Mouse (Mus musculus) heart, adult 2 months (tissue): ENCODE data around the gene Vill. TPM values are rescaled to one million over a fixed set of nuclear protein-coding genes. Genes with fewer than 3 reads are reported as not detected.

Source experiments
- DNase-seq, 2 experiments: peaks; one replicate each; pipeline ENCODE4 v3.0.0; 2021
- H3K27ac ChIP-seq: fragments of 200-600 bp; 2 replicates; pipeline ENCODE4 v1.8.1; 2022
- H3K27me3 ChIP-seq: fragments of 200-500 bp; 2 replicates; pipeline ENCODE4 v1.6.1; 2012; ENCODE audit warnings: mild to moderate bottlenecking, low read length, inconsistent platforms, mixed read lengths; ENCODE audit not compliant: control insufficient read depth, insufficient read depth
- H3K36me3 ChIP-seq: fragments of 200-500 bp; 2 replicates; pipeline ENCODE4 v1.6.1; 2012; ENCODE audit warnings: low read length, inconsistent platforms; ENCODE audit not compliant: control insufficient read depth, insufficient read depth
- H3K4me1 ChIP-seq: fragments of 200-500 bp; 2 replicates; pipeline ENCODE4 v1.6.1; 2011; ENCODE audit warnings: low read length; ENCODE audit not compliant: control insufficient read depth, insufficient read depth
- H3K4me3 ChIP-seq: fragments of 200-600 bp; 2 replicates; pipeline ENCODE4 v1.8.1; 2022
- H3K79me2 ChIP-seq: fragments of 200-500 bp; replicated peaks from 2 replicates; pipeline ENCODE4 v1.6.1; 2012; ENCODE audit warnings: mild to moderate bottlenecking, inconsistent platforms, low read length, moderate library complexity, mixed read lengths; ENCODE audit not compliant: control insufficient read depth, insufficient read depth
- H3K9ac ChIP-seq: fragments of 200-500 bp; 2 replicates; pipeline ENCODE4 v1.6.1; 2012; ENCODE audit warnings: low read depth, mild to moderate bottlenecking, control low read depth, inconsistent platforms, low read length, mixed read lengths
- CTCF ChIP-seq: fragments of 200-600 bp; IDR thresholded peaks from 2 replicates; pipeline ENCODE4 v1.8.1; 2022; ENCODE audit warnings: antibody characterized with exemption, mild to moderate bottlenecking, moderate library complexity
- EP300 ChIP-seq: fragments of 200-500 bp; IDR thresholded peaks from 2 replicates; pipeline ENCODE4 v1.6.1; 2011; ENCODE audit warnings: low read depth, low read length, control low read depth; ENCODE audit not compliant: insufficient read depth
- POLR2A ChIP-seq: fragments of 200-500 bp; IDR thresholded peaks from 2 replicates; pipeline ENCODE4 v1.6.1; 2011; ENCODE audit warnings: mild to moderate bottlenecking, low read depth, low read length, control low read depth; ENCODE audit not compliant: insufficient read depth
- WGBS: fragments of 180-500 bp; shearing (Covaris S2); methylation state at CpG from one replicate; pipeline ENCODE4 v1.1.7; 2018; 5-methylcytosine and 5-hydroxymethylcytosine counted together
- intact Hi-C: fragments of 180-260 bp; cut with DNase I; formaldehyde crosslinking; loops from one replicate; pipeline ENCODE4 v1.15.1; 2025
- polyA plus RNA-seq: library from polyadenylated mRNA; depleted of rRNA; stranded (reverse); fragments of >200 nt; gene quantifications from 2 replicates; pipeline ENCODE4 v1.2.3, GENCODE M21; 2012
- total RNA-seq, 2 experiments: library from RNA; stranded (reverse); gene quantifications; 2 replicates each; pipeline ENCODE4 v1.2.3; 2021

Vill gene
- total and polyA plus RNA-seq, 3 experiments = 0.20 to 1.4 (median 0.34) TPM

DNA sequence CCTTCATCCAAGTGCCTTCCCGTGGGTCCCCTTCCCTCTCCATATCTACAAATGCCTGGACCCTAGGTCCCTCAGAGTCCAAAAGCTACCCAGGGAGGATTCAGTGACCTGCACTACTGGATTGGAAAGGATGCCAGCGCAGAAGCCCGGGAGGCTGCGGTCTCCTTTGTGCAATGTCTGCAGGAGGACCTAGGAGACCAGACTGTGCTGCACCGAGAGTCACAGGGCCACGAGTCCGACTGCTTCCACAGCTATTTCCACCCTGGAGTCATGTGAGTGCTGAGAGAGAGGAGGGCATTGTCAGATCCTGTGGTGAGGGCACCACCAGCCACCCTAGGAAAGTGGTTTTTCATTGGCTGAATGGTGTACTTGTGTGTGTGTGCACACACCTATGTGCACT, 5.7 kb downstream of the Vill start:
- Histone ChIP-seq H3K4me1 (no peaks in the 10 kb centered on the region), H3K79me2 (no peaks in the 10 kb centered on the region), H3K4me3 (no peak overlapping the region), H3K27me3 (no peaks in the 10 kb centered on the region), H3K36me3 (no peaks in the 10 kb centered on the region), H3K27ac (no peak overlapping the region), H3K9ac (no peak overlapping the region)
- no peak for TF ChIP-seq CTCF
- no peak for TF ChIP-seq EP300
- TF ChIP-seq POLR2A = no peak
- WGBS = 79% methylated on average over 7 of the region's 7 CpGs
- intact Hi-C loops = no loop called here
- no peak for DNase-seq

DNA sequence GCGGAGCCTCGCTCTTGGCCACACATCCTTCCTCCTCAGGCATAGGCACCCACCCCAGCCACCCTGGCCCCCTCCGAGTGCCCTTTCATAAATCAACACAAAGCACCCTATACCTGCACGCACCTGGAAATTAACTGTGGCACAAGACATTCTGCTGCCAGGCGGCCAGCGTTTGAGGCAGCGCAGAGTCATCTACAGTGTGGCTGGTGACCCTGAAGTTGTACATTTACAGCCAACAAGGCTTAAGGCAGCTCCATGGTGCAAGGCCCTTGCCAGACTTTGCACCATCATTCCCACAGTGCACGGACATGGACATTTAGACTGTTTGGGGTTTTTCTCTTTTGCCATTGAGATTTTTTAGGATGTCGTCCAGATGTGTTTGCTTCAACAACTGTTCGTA, 8.1 kb downstream of the Vill start:
- Histone ChIP-seq H3K4me1 (0 out of 2 replicates have a peak, but pooled peaks cover 2% of the 10 kb centered on the region), H3K36me3 (no peaks in the 10 kb centered on the region), H3K79me2 (no peaks in the 10 kb centered on the region), H3K27ac (no peak overlapping the region), H3K27me3 (no peaks in the 10 kb centered on the region), H3K4me3 (no peak overlapping the region), H3K9ac (no peak overlapping the region)
- TF ChIP-seq EP300 = no peak
- no peak for TF ChIP-seq POLR2A
- TF ChIP-seq CTCF = no peak
- WGBS = 90% methylated on average over 10 of the region's 10 CpGs
- intact Hi-C loops = loop anchor here (10.0 kb wide), 1 partner anchor 476 kb away; no protein-coding TSS in a partner anchor
- DNase-seq = no peak

DNA sequence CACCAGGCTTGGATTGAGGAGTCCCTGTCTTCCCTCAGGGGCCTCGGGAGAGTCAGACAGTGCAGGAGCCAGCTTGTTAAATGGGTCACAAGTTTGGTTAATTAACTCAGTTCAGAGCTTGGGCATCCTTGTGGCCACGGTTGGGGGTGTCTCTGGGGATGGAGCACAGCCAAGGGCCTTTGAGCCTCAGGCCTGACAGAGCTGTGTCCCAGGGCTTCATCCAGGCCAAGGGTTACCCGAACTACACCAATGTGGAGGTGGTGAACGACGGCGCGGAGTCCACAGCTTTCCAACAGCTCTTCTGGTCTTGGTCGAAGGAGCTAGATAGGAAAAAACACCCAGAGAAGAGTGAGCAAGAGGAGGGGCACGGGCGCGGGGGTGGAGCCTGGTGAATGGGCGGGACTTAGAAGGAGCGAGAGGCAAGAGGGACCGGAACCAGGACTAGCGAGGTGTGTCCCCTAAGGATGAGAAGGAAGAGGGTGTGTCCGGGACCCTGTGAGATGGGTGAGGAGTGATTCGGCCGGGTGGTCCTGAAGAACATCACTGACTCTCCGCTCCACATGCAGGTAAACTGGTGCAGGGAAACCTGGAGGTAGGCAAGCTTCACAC, 10.6 kb downstream of the Vill start:
- Histone ChIP-seq H3K36me3 (no peaks in the 10 kb centered on the region), H3K4me1 (0 out of 2 replicates have a peak, but pooled peaks cover 2% of the 10 kb centered on the region), H3K27me3 (no peaks in the 10 kb centered on the region), H3K79me2 (no peaks in the 10 kb centered on the region), H3K27ac (no peak overlapping the region), H3K9ac (no peak overlapping the region), H3K4me3 (no peak overlapping the region)
- TF ChIP-seq POLR2A (no peak), EP300 (no peak), CTCF (no peak)
- intact Hi-C loops = loop anchor here (10.0 kb wide), 1 partner anchor 478 kb away; no protein-coding TSS in a partner anchor
- DNase-seq = no peak
- 45% methylated on average over 19 of the region's 19 CpGs for WGBS

DNA sequence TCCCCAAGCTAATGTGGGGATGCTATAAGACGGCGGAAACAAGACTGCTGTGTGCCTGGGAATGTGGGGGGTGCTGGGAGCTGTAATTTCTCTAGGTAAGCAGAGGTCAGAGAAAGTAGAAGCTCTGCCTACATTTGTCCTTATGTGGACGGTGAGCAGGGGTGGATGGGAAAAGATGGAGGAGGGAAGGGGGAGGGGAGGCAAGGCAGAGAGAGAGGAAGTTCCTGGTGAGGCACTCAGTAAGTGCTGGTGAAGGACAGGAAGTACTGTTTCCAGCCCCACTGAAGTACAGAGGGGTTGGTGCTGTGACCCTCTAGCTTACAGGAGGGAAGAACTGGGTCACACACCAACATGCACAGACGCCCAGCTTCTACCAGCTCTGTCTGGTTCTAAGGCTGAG, 11.7 kb downstream of the Vill start:
- H3K27me3 ChIP-seq = no peaks in the 10 kb centered on the region
- H3K36me3 ChIP-seq = no peaks in the 10 kb centered on the region
- H3K4me3 ChIP-seq = no peak overlapping the region
- H3K9ac ChIP-seq = no peak overlapping the region
- TF ChIP-seq POLR2A (no peak), EP300 (no peak)
- 0 out of 2 replicates have a peak, but pooled peaks cover 2% of the 10 kb centered on the region for H3K4me1 ChIP-seq
- no peak overlapping the region for H3K27ac ChIP-seq
- intact Hi-C loops = loop anchor here (10.0 kb wide), 1 partner anchor 479 kb away; no protein-coding TSS in a partner anchor
- no peaks in the 10 kb centered on the region for H3K79me2 ChIP-seq
- 66% methylated on average over 4 of the region's 4 CpGs for WGBS
- DNase-seq = no peak

DNA sequence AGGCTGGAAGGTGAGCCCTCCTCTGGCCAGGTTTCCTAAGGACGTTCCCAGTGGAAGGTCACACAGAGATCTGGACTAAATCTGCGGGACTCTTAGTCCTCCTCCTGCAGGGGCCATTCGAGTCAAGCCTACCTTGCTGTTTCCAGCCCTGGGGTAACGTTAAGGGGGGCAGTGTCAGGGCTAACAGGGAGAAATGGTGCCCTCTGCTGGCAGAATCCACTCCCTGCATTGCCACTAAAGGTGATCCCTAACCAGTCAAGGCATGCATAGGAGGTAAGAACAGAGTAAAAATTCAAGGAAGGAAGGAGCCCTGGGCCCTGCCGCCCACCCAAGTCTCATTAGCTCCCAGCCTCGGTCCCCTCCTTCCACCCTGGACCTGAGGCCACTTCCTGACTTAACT, 15.0 kb downstream of the Vill start:
- H3K4me3 ChIP-seq = no peak overlapping the region
- H3K4me1 ChIP-seq = 0 out of 2 replicates have a peak, but pooled peaks cover 2% of the 10 kb centered on the region
- H3K79me2 ChIP-seq = no peaks in the 10 kb centered on the region
- intact Hi-C loops = loop anchor here (1.0 to 10.0 kb wide), 3 partner anchors 37 to 483 kb away; no protein-coding TSS in a partner anchor
- H3K36me3 ChIP-seq = no peaks in the 10 kb centered on the region
- H3K9ac ChIP-seq = no peak overlapping the region
- no peak overlapping the region for H3K27ac ChIP-seq
- TF ChIP-seq EP300 (peak; percentile 86), CTCF (peak; percentile 99), POLR2A (no peak)
- WGBS = 2% methylated on average over 6 of the region's 6 CpGs
- DNase-seq = peak; percentile 75 to 84
- H3K27me3 ChIP-seq = no peaks in the 10 kb centered on the region

DNA sequence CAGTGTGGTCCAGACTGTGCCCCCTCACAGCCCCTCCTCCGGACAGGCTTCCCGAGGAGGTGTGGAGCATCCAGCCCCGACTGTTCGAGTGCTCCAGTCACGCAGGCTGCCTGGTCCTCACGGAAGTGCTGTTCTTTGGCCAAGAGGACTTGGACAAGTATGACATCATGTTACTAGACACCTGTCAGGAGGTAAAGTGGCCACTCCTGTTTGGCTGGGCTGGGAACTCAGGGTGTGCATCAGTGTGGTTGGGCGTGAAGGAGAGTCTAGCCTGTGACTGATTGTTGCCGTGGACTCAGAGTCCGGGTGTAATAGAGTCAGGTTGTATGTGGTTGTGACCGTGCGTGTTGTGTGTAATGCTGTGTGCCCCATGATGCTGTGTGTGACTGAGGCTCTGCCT, 15.7 kb downstream of the Vill start:
- no peaks in the 10 kb centered on the region for H3K36me3 ChIP-seq
- no peak overlapping the region for H3K4me3 ChIP-seq
- no peak for DNase-seq
- no peaks in the 10 kb centered on the region for H3K27me3 ChIP-seq
- no peaks in the 10 kb centered on the region for H3K79me2 ChIP-seq
- H3K9ac ChIP-seq = no peak overlapping the region
- H3K27ac ChIP-seq = no peak overlapping the region
- WGBS = 80% methylated on average over 11 of the region's 11 CpGs
- TF ChIP-seq CTCF (no peak), EP300 (no peak), POLR2A (no peak)
- intact Hi-C loops = loop anchor here (10.0 kb wide), 1 partner anchor 483 kb away; no protein-coding TSS in a partner anchor
- H3K4me1 ChIP-seq = peaks cover 3% of the 10 kb centered on the region
